Mouse (Mus musculus) testis, adult 2 months (tissue): ENCODE measurements at regions not wholly inside any gene's neighbourhood (a gene's known extent, or its start where the extent isn't known, plus 50 kb on each side); places are given as distances from the start of the nearest gene placed in this dataset.

Source experiments
- CTCF ChIP-seq: fragments of 200-500 bp; IDR thresholded peaks from 2 replicates; pipeline ENCODE4 v1.5.1; 2012; ENCODE audit warnings: low read depth, mild to moderate bottlenecking, inconsistent platforms, low read length, moderate library complexity; ENCODE audit not compliant: control insufficient read depth, insufficient read depth, insufficient replicate concordance
- POLR2A ChIP-seq: fragments of 200-500 bp; IDR thresholded peaks from 2 replicates; pipeline ENCODE4 v1.6.1; 2012; ENCODE audit warnings: low read depth, mild to moderate bottlenecking, inconsistent platforms, low read length, moderate library complexity; ENCODE audit not compliant: control insufficient read depth

- TF ChIP-seq CTCF: no peak
- TF ChIP-seq POLR2A: no peak
Observed at GRCm38 (mm10) chr2:61499266-61499665, 79.1 kb upstream of the Tank start.
